Mouse (Mus musculus): Measurements from ENCODE around the gene Myom1. TPM values are rescaled to one million over a fixed set of nuclear protein-coding genes. Genes with fewer than 3 reads are reported as not detected.

Myom1 gene
- total RNA-seq, 2 experiments from 2014 or later, result 1,078 to 1,194 TPM

GRCm38 (mm10) chr17:71010646-71011242, 8.3 kb downstream of the Myom1 start:
- intact Hi-C loops (cut with DNase I), result no loop called here
- no peak for DNase-seq

- DNase-seq, result no peak
- intact Hi-C loops (cut with DNase I), result no loop called here
Observed at GRCm38 (mm10) chr17:71011931-71012662, 9.7 kb downstream of the Myom1 start.

- DNase-seq, result no peak
- intact Hi-C loops (cut with DNase I), result no loop called here
Observed at GRCm38 (mm10) chr17:71013105-71013504, 10.7 kb downstream of the Myom1 start.

GRCm38 (mm10) chr17:71014911-71015310, 12.5 kb downstream of the Myom1 start:
- peak in 1 of 2 experiments; percentile 27 for DNase-seq
- intact Hi-C loops (cut with DNase I), result no loop called here

GRCm38 (mm10) chr17:71017457-71017998, 15.1 kb downstream of the Myom1 start:
- DNase-seq, result no peak
- intact Hi-C loops (cut with DNase I), result no loop called here

- intact Hi-C loops (cut with DNase I), result loop anchor here (2.0 kb wide), 1 partner anchor 13 kb away; no protein-coding TSS in a partner anchor
- DNase-seq, result no peak
Observed at GRCm38 (mm10) chr17:71018151-71018550, 15.7 kb downstream of the Myom1 start.

GRCm38 (mm10) chr17:71018616-71019308, 16.3 kb downstream of the Myom1 start:
- intact Hi-C loops (cut with DNase I), result loop anchor here (2.0 kb wide), 1 partner anchor 14 kb away; no protein-coding TSS in a partner anchor
- DNase-seq, result no peak

- peak in 1 of 2 experiments; percentile 57 for DNase-seq
- intact Hi-C loops (cut with DNase I), result loop anchor here (2.0 kb wide), 1 partner anchor 14 kb away; no protein-coding TSS in a partner anchor
Observed at GRCm38 (mm10) chr17:71019309-71019655, 16.8 kb downstream of the Myom1 start.

- DNase-seq, result no peak
- intact Hi-C loops (cut with DNase I), result loop anchor here (2.0 kb wide), 1 partner anchor 15 kb away; no protein-coding TSS in a partner anchor
Observed at GRCm38 (mm10) chr17:71019860-71020259, 17.4 kb downstream of the Myom1 start.

GRCm38 (mm10) chr17:71022841-71023240, 20.4 kb downstream of the Myom1 start:
- intact Hi-C loops (cut with DNase I), result no loop called here
- no peak for DNase-seq

GRCm38 (mm10) chr17:71024071-71024470, 21.6 kb downstream of the Myom1 start:
- intact Hi-C loops (cut with DNase I), result no loop called here
- DNase-seq, result peak; percentile 51 to 57

- intact Hi-C loops (cut with DNase I), result no loop called here
- DNase-seq, result no peak
Observed at GRCm38 (mm10) chr17:71025922-71026321, 23.5 kb downstream of the Myom1 start.

GRCm38 (mm10) chr17:71027186-71027585, 24.8 kb downstream of the Myom1 start:
- intact Hi-C loops (cut with DNase I), result no loop called here
- no peak for DNase-seq

- no peak for DNase-seq
- intact Hi-C loops (cut with DNase I), result no loop called here
Observed at GRCm38 (mm10) chr17:71032719-71033118, 30.3 kb downstream of the Myom1 start.

GRCm38 (mm10) chr17:71034472-71034871, 32.0 kb downstream of the Myom1 start:
- no peak for DNase-seq

GRCm38 (mm10) chr17:71037188-71037587, 34.8 kb downstream of the Myom1 start:
- no peak for DNase-seq
- intact Hi-C loops (cut with DNase I), result no loop called here

More at GRCm38 (mm10) chr17:71034472-71034871, 32.0 kb downstream of the Myom1 start:
- intact Hi-C loops (cut with DNase I), result no loop called here

- peak; percentile 50 to 53 for DNase-seq
- intact Hi-C loops (cut with DNase I), result no loop called here
Observed at GRCm38 (mm10) chr17:71038812-71039211, 36.4 kb downstream of the Myom1 start.

GRCm38 (mm10) chr17:71039851-71040581, 37.6 kb downstream of the Myom1 start:
- intact Hi-C loops (cut with DNase I), result no loop called here
- DNase-seq, result no peak

- intact Hi-C loops (cut with DNase I), result no loop called here
- no peak for DNase-seq
Observed at GRCm38 (mm10) chr17:71040582-71040880, 38.1 kb downstream of the Myom1 start.

- no peak for DNase-seq
- intact Hi-C loops (cut with DNase I), result loop anchor here (2.0 kb wide), 1 partner anchor 40 kb away; the partner anchor contains the start of genes Myl12a and Myom1
Observed at GRCm38 (mm10) chr17:71042645-71043044, 40.2 kb downstream of the Myom1 start.

GRCm38 (mm10) chr17:71045591-71045990, 43.2 kb downstream of the Myom1 start:
- DNase-seq, result no peak
- intact Hi-C loops (cut with DNase I), result no loop called here
